Mouse (Mus musculus): ENCODE measurements around the gene Tenm3. TPM values are rescaled to one million over a fixed set of nuclear protein-coding genes. Genes with fewer than 3 reads are reported as not detected.

Tenm3 gene
- polyA plus RNA-seq, 1 experiment = 12.8 TPM

GRCm38 (mm10) chr8:48775531-48776037, 68.2 kb downstream of the Tenm3 start:
- Histone ChIP-seq H3ac (ENCODE audit: control insufficient read depth, insufficient read length) (no peak overlapping the region), H3K36me3 (ENCODE audit: control insufficient read depth, insufficient read depth) (peaks cover 3% of the 10 kb centered on the region), H3K27me3 (ENCODE audit: control insufficient read depth, insufficient read depth, insufficient read length) (no peaks in the 10 kb centered on the region), H3K79me2 (ENCODE audit: control insufficient read depth, insufficient read depth) (no peaks in the 10 kb centered on the region), H3K4me3 (no peak overlapping the region), H3K4me2 (ENCODE audit: low read depth) (no peak overlapping the region)
- TF ChIP-seq POLR2A (IDR thresholded peaks at IDR 0.05; ENCODE audit: insufficient read length, low read depth) = no peak
- peak in 2 of 3 experiments; percentile 11 to 35 for TF ChIP-seq MYOD1 (IDR thresholded peaks at IDR 0.05; ENCODE audit: control insufficient read depth in 1 of 3, insufficient read length in 2 of 3, low read depth in 2 of 3)
- no peak for TF ChIP-seq USF1 (IDR thresholded peaks at IDR 0.05; ENCODE audit: low read depth)
- no peak for TF ChIP-seq SRF (IDR thresholded peaks at IDR 0.05; ENCODE audit: control insufficient read depth, insufficient read length, low read depth)
- TF ChIP-seq REST (IDR thresholded peaks at IDR 0.05; ENCODE audit: insufficient read depth, insufficient read length) = no peak
- TF ChIP-seq CEBPB (IDR thresholded peaks at IDR 0.05; ENCODE audit: insufficient read depth, poor library complexity, severe bottlenecking) = no peak
- TF ChIP-seq MYOG (IDR thresholded peaks at IDR 0.05; ENCODE audit: control insufficient read depth in 1 of 3, insufficient read depth in 1 of 3, insufficient read length in 2 of 3, low read depth in 2 of 3) = no peak
- no peak for TF ChIP-seq TCF3 (IDR thresholded peaks at IDR 0.05; ENCODE audit: insufficient read length, low read depth)

DNA sequence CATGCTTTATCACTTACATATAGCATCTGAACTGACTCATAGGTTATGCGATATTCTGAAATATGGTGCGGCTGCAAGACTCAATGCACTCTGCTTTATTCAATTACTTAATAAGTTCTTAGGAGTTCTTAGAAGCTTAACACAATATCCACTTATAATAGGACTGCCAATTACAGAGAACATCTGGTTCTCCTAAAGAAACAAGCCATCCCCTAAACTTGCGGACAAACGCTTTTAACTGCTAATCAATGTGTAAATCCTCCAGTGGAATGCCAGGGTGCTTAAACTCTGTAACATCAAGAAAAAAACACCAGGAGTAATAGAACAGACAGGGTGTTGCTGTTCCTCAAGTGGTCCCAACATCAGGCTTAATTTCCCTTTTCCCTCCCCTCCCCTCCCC, 68.9 kb downstream of the Tenm3 start:
- Histone ChIP-seq H3K27me3 (ENCODE audit: control insufficient read depth, insufficient read depth, insufficient read length) (no peaks in the 10 kb centered on the region), H3K79me2 (ENCODE audit: control insufficient read depth, insufficient read depth) (no peaks in the 10 kb centered on the region), H3K4me3 (no peak overlapping the region), H3ac (ENCODE audit: control insufficient read depth, insufficient read length) (no peak overlapping the region), H3K4me2 (ENCODE audit: low read depth) (no peak overlapping the region), H3K36me3 (ENCODE audit: control insufficient read depth, insufficient read depth) (peaks cover 8% of the 10 kb centered on the region)
- no peak for TF ChIP-seq SRF (IDR thresholded peaks at IDR 0.05; ENCODE audit: control insufficient read depth, insufficient read length, low read depth)

- H3K27me3 ChIP-seq (ENCODE audit: control insufficient read depth, insufficient read depth, insufficient read length) = no peaks in the 10 kb centered on the region
- no peak overlapping the region for H3K4me2 ChIP-seq (ENCODE audit: low read depth)
- peaks cover 11% of the 10 kb centered on the region for H3K36me3 ChIP-seq (ENCODE audit: control insufficient read depth, insufficient read depth)
- no peaks in the 10 kb centered on the region for H3K79me2 ChIP-seq (ENCODE audit: control insufficient read depth, insufficient read depth)
- no peak for TF ChIP-seq USF1 (IDR thresholded peaks at IDR 0.05; ENCODE audit: low read depth)
- TF ChIP-seq TCF12 (IDR thresholded peaks at IDR 0.05; ENCODE audit: insufficient read depth, poor library complexity, severe bottlenecking) = no peak
- no peak for TF ChIP-seq REST (IDR thresholded peaks at IDR 0.05; ENCODE audit: insufficient read depth, insufficient read length)
- TF ChIP-seq SRF (IDR thresholded peaks at IDR 0.05; ENCODE audit: control insufficient read depth, insufficient read length, low read depth) = no peak
- TF ChIP-seq E2F4 (IDR thresholded peaks at IDR 0.05; ENCODE audit: insufficient read depth) = no peak
- TF ChIP-seq CEBPB (IDR thresholded peaks at IDR 0.05; ENCODE audit: insufficient read depth, poor library complexity, severe bottlenecking) = no peak
- no peak for TF ChIP-seq POLR2AphosphoS2 (IDR thresholded peaks at IDR 0.05; ENCODE audit: insufficient read length, low read depth)
- no peak for TF ChIP-seq TCF3 (IDR thresholded peaks at IDR 0.05; ENCODE audit: insufficient read length, low read depth)
- no peak for TF ChIP-seq POLR2A (IDR thresholded peaks at IDR 0.05; ENCODE audit: insufficient read length, low read depth)
- no peak for TF ChIP-seq MYOD1 (IDR thresholded peaks at IDR 0.05; ENCODE audit: control insufficient read depth in 1 of 3, insufficient read length in 2 of 3, low read depth in 2 of 3)
- TF ChIP-seq MAX (IDR thresholded peaks at IDR 0.05; ENCODE audit: low read depth) = no peak
- no peak overlapping the region for H3K4me3 ChIP-seq
- H3ac ChIP-seq (ENCODE audit: control insufficient read depth, insufficient read length) = no peak overlapping the region
Observed at GRCm38 (mm10) chr8:48766545-48767234, 77.1 kb downstream of the Tenm3 start.

DNA sequence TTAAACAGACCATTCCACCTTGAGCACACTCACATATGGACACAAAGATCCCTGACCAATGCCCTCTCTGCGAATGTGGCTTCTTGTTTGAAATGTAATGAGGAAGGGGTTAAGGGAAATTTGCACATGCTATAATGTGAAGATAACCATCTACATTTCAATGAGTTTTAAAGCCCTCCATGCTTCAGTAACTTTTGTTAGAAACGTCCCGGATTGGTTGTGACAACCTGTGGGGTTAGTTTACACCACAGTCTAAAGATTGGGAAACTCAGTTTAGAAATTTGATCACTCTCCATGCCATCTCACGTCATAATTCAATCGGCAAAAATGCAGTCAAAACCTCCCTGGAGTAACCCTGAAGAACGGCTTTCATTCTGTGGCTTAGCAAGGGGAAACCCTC, 78.5 kb downstream of the Tenm3 start:
- H3K27me3 ChIP-seq (ENCODE audit: control insufficient read depth, insufficient read depth, insufficient read length) = no peaks in the 10 kb centered on the region
- H3K4me3 ChIP-seq = no peak overlapping the region
- no peak for TF ChIP-seq MYOG (IDR thresholded peaks at IDR 0.05; ENCODE audit: control insufficient read depth in 1 of 3, insufficient read depth in 1 of 3, insufficient read length in 2 of 3, low read depth in 2 of 3)
- no peak for TF ChIP-seq USF1 (IDR thresholded peaks at IDR 0.05; ENCODE audit: low read depth)
- TF ChIP-seq MAX (IDR thresholded peaks at IDR 0.05; ENCODE audit: low read depth) = no peak
- TF ChIP-seq CEBPB (IDR thresholded peaks at IDR 0.05; ENCODE audit: insufficient read depth, poor library complexity, severe bottlenecking) = no peak
- no peak for TF ChIP-seq MYOD1 (IDR thresholded peaks at IDR 0.05; ENCODE audit: control insufficient read depth in 1 of 3, insufficient read length in 2 of 3, low read depth in 2 of 3)
- TF ChIP-seq TCF3 (IDR thresholded peaks at IDR 0.05; ENCODE audit: insufficient read length, low read depth) = no peak
- TF ChIP-seq SRF (IDR thresholded peaks at IDR 0.05; ENCODE audit: control insufficient read depth, insufficient read length, low read depth) = no peak
- no peak for TF ChIP-seq POLR2AphosphoS2 (IDR thresholded peaks at IDR 0.05; ENCODE audit: insufficient read length, low read depth)
- no peak for TF ChIP-seq REST (IDR thresholded peaks at IDR 0.05; ENCODE audit: insufficient read depth, insufficient read length)
- no peak for TF ChIP-seq POLR2A (IDR thresholded peaks at IDR 0.05; ENCODE audit: insufficient read length, low read depth)
- no peak for TF ChIP-seq E2F4 (IDR thresholded peaks at IDR 0.05; ENCODE audit: insufficient read depth)
- TF ChIP-seq TCF12 (IDR thresholded peaks at IDR 0.05; ENCODE audit: insufficient read depth, poor library complexity, severe bottlenecking) = no peak
- no peak overlapping the region for H3ac ChIP-seq (ENCODE audit: control insufficient read depth, insufficient read length)
- no peak overlapping the region for H3K4me2 ChIP-seq (ENCODE audit: low read depth)
- H3K79me2 ChIP-seq (ENCODE audit: control insufficient read depth, insufficient read depth) = no peaks in the 10 kb centered on the region
- peaks cover 10% of the 10 kb centered on the region for H3K36me3 ChIP-seq (ENCODE audit: control insufficient read depth, insufficient read depth)

GRCm38 (mm10) chr8:48764011-48764410, 79.7 kb downstream of the Tenm3 start:
- Histone ChIP-seq H3K4me2 (ENCODE audit: low read depth) (no peak overlapping the region), H3K4me3 (no peak overlapping the region), H3K27me3 (ENCODE audit: control insufficient read depth, insufficient read depth, insufficient read length) (no peaks in the 10 kb centered on the region), H3K36me3 (ENCODE audit: control insufficient read depth, insufficient read depth) (peaks cover 4% of the 10 kb centered on the region), H3K79me2 (ENCODE audit: control insufficient read depth, insufficient read depth) (no peaks in the 10 kb centered on the region), H3ac (ENCODE audit: control insufficient read depth, insufficient read length) (no peak overlapping the region)
- TF ChIP-seq MAX (IDR thresholded peaks at IDR 0.05; ENCODE audit: low read depth) (no peak), TCF12 (IDR thresholded peaks at IDR 0.05; ENCODE audit: insufficient read depth, poor library complexity, severe bottlenecking) (no peak), E2F4 (IDR thresholded peaks at IDR 0.05; ENCODE audit: insufficient read depth) (no peak), SRF (IDR thresholded peaks at IDR 0.05; ENCODE audit: control insufficient read depth, insufficient read length, low read depth) (no peak), REST (IDR thresholded peaks at IDR 0.05; ENCODE audit: insufficient read depth, insufficient read length) (no peak), POLR2AphosphoS2 (IDR thresholded peaks at IDR 0.05; ENCODE audit: insufficient read length, low read depth) (no peak), USF1 (IDR thresholded peaks at IDR 0.05; ENCODE audit: low read depth) (no peak), MYOD1 (IDR thresholded peaks at IDR 0.05; ENCODE audit: control insufficient read depth in 1 of 3, insufficient read length in 2 of 3, low read depth in 2 of 3) (no peak), MYOG (IDR thresholded peaks at IDR 0.05; ENCODE audit: control insufficient read depth in 1 of 3, insufficient read depth in 1 of 3, insufficient read length in 2 of 3, low read depth in 2 of 3) (no peak), POLR2A (IDR thresholded peaks at IDR 0.05; ENCODE audit: insufficient read length, low read depth) (no peak), TCF3 (IDR thresholded peaks at IDR 0.05; ENCODE audit: insufficient read length, low read depth) (no peak), CEBPB (IDR thresholded peaks at IDR 0.05; ENCODE audit: insufficient read depth, poor library complexity, severe bottlenecking) (no peak)
